Mouse (Mus musculus) ovary, adult 18-20 months (tissue): Measurements from ENCODE around the gene Lyrm2.

Experiments used
- DNase-seq: peaks from one replicate; pipeline ENCODE4 v3.0.0; 2022; ENCODE audit warnings: low spot score, mixed read lengths

Lyrm2 gene

DNA sequence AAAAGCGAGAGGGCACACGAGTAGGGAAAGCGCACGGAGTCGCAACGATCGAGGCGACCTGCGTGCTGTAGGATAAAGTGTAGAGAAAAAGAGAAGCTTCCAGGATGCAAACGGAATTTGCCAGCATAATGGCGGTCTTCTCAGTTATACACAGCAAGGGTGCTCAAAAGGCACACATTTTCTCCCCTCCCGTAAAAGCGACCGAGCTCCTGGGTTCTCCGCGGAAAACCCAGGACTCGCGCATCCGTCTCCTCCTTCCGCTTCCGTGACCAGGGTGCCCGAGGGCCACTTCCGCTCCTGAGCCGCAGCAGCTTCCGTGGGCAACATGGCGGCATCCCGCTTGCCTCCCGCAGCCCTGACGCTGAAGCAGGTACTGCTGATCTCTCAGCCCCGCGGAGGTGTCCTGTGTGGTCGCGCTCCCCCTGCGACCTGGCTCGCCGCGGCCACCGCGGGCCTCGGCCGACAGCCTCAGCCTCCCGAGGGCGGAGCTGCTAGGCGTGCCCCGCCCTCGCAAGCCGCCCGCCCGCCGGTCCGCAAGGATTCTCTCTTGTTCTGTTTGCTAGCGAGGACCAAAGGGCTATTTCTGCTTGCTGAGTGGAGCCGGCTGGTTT, at the start of gene Lyrm2:
Lyrm2 (plus strand) TSS at position 288 of the 611 bp plus-strand sequence.
- peak; percentile 63 for DNase-seq

- no peak for DNase-seq
Measured at GRCm38 (mm10) chr4:32750711-32751110, 49.3 kb upstream of the Lyrm2 start.

- no peak for DNase-seq
Measured at GRCm38 (mm10) chr4:32757430-32757829, 42.6 kb upstream of the Lyrm2 start.

GRCm38 (mm10) chr4:32767471-32767870, 32.6 kb upstream of the Lyrm2 start:
- no peak for DNase-seq

DNA sequence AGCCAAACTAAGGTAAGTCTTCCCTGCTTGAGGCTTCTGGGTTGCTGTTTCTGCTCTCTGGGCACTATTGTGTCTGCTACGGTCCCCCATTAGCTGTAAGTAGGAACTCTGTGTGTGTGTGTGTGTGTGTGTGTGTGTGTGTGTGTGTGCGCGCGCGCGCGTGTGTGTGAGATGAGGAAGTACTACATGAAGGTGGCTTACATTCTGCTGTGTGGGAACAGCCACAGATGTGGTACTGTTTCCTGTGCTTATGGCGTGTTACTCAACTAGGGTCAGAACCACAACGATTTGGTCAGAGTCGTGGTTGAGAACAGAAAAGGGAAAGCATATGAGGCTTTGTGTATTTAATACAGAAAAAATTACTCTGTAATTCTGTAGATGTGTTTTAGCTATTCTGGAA, 32.0 kb upstream of the Lyrm2 start:
- DNase-seq, result no peak

GRCm38 (mm10) chr4:32770284-32770810, 29.7 kb upstream of the Lyrm2 start:
- DNase-seq, result no peak

DNA sequence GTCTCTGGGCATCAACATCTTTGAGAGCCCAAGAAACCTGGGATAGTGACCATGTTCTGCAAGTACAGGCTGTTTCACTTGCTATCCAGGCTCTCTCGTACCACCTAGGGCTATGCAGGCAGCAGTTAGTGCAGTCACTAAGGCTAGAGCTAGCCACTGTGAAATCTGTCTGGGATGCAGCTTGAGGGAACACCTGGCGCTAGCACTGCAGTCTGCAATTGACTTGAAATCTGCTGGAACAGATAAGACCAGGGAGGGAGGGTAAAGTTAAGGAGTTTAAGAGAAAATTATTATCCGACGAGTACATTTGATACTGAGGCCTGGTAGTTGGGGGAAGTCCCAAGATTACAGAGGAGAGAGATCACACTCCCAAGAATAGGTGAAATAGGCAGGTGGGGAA, 20.1 kb upstream of the Lyrm2 start:
- no peak for DNase-seq

- DNase-seq, result no peak
Measured at GRCm38 (mm10) chr4:32787110-32787509, 12.9 kb upstream of the Lyrm2 start.

DNA sequence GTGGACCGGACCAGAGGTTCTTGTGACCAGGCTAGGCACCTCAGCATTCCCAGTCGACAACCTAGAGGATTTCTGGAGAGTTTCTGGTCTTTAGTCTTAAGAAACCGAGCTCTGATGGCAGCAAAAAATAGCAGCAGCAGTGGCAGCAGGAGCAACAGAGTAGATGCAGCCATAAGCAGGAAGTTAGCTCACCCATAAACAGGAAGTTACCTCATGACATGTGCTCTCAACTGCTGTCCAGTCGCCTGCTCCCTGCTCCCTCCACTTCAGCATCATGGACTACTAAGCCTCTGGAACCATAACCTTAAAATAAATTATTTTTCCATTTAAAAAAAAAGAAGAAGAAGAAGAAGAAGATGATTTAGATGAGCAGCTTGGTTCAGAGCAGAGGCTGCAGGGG, 11.0 kb upstream of the Lyrm2 start:
- DNase-seq, result no peak

DNA sequence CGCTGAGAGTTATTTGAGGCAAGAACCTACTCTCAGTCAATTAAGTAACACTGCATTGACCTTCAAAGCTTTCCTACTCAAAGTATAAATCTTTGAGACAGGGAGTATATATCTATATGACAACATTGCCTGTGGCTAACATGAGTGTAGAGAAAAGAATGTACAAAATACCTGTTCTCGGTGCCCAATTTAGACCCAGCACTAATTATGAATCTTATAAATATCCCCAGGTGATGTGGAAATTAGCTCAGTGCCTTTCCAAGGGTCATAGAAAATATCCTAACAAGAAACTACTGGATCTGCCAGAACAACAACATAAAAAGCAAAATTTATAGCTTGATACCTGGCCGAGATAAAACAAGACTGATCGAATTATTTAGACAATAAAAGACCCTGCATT, 1.1 kb upstream of the Lyrm2 start:
- no peak for DNase-seq

DNA sequence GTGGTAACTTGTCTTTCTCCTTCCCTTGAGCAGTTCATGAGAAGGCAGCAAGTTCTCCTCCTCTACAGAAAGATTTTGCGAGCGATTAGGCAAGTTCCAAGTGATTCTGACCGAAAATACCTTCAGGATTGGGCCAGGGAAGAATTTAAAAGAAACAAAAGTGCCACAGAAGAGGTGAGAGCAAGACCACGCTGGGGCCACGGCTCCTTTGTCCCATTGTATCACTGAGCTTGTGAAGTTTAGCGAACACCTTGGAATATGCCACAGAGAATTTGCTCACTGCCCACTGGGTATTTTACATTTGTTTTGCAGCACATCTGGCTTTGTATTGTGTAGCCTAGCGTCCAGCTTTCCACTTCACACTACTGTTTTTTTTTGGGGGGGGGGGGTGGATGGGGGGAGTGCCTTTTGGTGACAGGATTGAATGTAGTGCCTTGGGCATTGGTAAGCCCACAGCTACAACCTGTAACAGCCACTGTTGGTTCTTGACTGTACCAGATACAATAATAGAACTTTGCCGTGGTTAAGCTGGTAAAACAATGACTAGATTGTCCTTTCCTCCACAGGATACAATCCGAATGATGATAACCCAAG, 621 bp downstream of the Lyrm2 start:
- no peak for DNase-seq

DNA sequence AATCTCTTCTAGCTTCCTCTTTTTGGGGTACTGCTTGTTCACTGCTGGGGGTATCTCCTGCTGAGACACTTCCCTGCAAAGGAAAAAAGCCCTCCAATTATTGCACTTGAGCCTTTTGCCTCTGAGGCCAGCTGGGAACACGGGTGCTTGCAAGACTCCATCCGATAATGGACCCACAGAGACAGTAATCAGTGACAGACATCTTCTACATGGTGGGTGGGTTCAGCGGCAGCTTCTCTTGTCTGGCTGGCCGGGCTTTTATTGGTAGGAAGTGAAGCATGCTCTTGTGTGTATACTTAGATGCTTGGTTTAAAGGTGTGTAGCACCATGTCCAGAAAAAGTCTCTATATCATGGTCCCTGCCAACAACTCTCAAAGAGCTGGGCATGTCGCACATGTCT, 17.4 kb downstream of the Lyrm2 start:
- no peak for DNase-seq

DNA sequence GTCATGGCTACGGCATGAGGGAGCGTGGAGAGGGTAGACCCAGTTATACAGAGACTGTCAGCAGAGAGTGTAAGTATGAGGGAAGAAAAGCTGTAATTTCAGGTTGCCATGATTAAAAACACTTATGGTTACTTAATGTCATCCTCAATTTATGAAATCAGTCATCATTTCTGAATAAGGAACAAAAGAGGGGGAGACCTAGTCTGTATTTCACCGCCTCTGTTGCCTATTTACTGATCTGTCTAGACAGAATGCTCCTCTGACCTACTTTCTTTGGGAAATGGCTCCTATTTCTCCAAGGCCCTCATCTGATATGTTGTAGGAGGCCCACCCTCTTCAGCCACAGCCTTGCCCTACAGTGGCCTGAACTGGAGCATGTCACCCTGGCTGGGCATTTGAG, 20.6 kb downstream of the Lyrm2 start:
- no peak for DNase-seq

DNA sequence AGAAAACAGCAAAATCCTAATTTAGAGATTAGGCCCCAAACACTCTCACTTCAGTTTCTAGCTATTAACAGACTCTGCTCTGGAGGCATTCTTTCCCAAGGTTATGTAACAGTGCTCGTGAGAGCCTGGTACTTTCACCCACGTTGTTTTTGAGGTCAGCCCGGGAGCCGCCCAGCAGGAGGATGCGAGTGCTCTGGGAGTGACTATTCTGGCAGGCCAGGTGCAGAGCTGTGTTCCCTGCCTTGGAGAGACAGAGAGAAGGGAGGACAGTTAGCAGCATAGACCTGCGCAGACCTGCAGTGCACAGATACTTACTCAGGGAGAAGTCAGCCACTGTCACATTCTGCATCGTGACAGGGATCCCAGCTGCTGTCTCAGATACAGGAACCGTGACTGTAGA, 24.2 kb downstream of the Lyrm2 start:
- DNase-seq, result no peak

DNA sequence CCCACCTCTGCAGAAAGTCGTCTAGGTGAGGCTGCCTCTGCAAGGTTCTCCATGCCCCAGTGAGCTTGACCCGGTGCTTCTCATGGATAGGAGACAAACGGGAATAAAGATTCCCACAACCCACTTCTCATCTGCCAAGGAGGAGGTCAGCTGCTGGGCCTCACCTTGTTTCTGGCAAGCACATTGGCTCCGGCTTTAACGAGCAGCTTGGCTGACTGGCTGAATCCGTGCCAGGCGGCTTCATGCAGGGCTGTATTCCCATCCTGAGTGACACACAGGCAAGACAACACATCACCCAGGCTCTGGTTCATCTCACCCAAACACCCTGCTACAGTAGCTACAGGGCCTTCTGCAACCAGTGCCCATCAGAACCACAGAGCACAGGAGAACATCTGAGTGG, 26.9 kb downstream of the Lyrm2 start:
- peak; percentile 25 for DNase-seq

- no peak for DNase-seq
Measured at GRCm38 (mm10) chr4:32828385-32829077, 28.5 kb downstream of the Lyrm2 start.

- no peak for DNase-seq
Measured at GRCm38 (mm10) chr4:32829316-32829715, 29.3 kb downstream of the Lyrm2 start.

DNA sequence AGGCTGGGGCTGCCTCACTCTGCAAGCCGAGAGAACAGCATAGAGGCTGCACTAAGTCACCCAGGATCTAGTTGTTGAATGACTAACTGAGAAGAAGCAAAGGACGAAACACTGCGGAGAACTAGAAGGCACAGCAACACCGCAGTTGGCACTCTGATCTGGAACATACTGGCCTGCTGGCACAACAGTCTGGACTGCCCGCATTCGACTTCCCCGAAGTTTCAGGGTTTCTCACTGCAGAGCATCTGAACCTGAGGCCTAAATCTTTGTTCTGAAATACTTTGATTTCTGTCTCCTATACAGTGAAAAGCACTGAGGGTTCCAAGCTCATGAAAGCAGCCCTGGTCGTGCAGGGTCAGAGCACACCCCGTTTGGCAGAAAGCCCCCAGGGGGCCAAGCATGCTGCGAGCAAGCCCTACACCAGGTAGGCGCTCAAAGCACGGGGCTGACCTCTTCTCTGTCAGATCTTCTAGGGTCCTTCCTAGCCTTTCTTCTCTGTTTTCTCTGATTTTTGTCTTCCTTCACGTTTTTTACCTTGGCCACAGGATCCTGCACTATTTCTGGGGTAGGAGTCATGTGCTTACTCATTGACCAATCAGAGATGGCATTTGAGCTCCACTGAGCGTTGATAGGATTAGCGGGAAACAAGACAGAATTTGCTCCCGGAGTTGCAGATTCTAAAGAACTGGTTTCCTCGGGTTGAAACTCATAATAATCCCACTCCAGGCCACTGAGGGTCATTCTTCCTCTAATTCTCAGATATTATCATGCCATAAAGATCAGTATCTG, 33.6 kb downstream of the Lyrm2 start:
- no peak for DNase-seq

GRCm38 (mm10) chr4:32834541-32834940, 34.5 kb downstream of the Lyrm2 start:
- no peak for DNase-seq

GRCm38 (mm10) chr4:32836071-32836470, 36.0 kb downstream of the Lyrm2 start:
- no peak for DNase-seq

- DNase-seq, result no peak
Measured at GRCm38 (mm10) chr4:32838401-32838800, 38.3 kb downstream of the Lyrm2 start.
